Mouse (Mus musculus) E14TG2a.4 (cell line): ENCODE results near the gene Ormdl3.

Source experiments
- CTCF ChIP-seq: conservative IDR thresholded peaks from 2 replicates; pipeline ENCODE4 v1.5.1; 2014; ENCODE audit warnings: low read length
- POU5F1 ChIP-seq: IDR thresholded peaks from 2 replicates; pipeline ENCODE4 v1.6.1; 2014; ENCODE audit warnings: low read length, borderline replicate concordance

- TF ChIP-seq CTCF (no peak), POU5F1 (no peak)
Observed at GRCm38 (mm10) chr11:98587684-98588546, 747 bp upstream of the Ormdl3 start.
